Mouse (Mus musculus) gastrocnemius, postnatal 14 days (tissue): ENCODE data around the gene Cd247. TPM values are rescaled to one million over a fixed set of nuclear protein-coding genes. Genes with fewer than 3 reads are reported as not detected.

Experiments used
- DNase-seq: peaks from one replicate; pipeline ENCODE4 v3.0.0; 2021; ENCODE audit warnings: mixed read lengths
- intact Hi-C: fragments of 180-260 bp; cut with DNase I; formaldehyde crosslinking; loops from one replicate; pipeline ENCODE4 v1.15.1; 2025; ENCODE audit warnings: low total_unique reads
- total RNA-seq, 2 experiments: library from RNA; stranded (reverse); gene quantifications; 2 replicates each; pipeline ENCODE4 v1.2.3; 2021

Gene Cd247
- total RNA-seq, 2 experiments from 2014 or later, result 1.3 to 1.9 TPM

- DNase-seq, result peak; percentile 40
Observed at GRCm38 (mm10) chr1:165844956-165845355, 56.5 kb downstream of the Cd247 start.

GRCm38 (mm10) chr1:165845366-165845765 is 56.9 kb downstream of the Cd247 start:
- intact Hi-C loops, result no loop called here
- DNase-seq, result no peak

More at GRCm38 (mm10) chr1:165844956-165845355, 56.5 kb downstream of the Cd247 start:
- intact Hi-C loops, result no loop called here

GRCm38 (mm10) chr1:165848417-165848816 is 59.9 kb downstream of the Cd247 start:
- no peak for DNase-seq
- intact Hi-C loops, result no loop called here

- DNase-seq, result no peak
- intact Hi-C loops, result no loop called here
Observed at GRCm38 (mm10) chr1:165848881-165849280, 60.4 kb downstream of the Cd247 start.

- no peak for DNase-seq
- intact Hi-C loops, result loop anchor here (10.0 kb wide), 1 partner anchor 115 kb away; no protein-coding TSS in a partner anchor
Observed at GRCm38 (mm10) chr1:165849458-165850445, 61.3 kb downstream of the Cd247 start.

- intact Hi-C loops, result loop anchor here (10.0 kb wide), 1 partner anchor 113 kb away; no protein-coding TSS in a partner anchor
- no peak for DNase-seq
Observed at GRCm38 (mm10) chr1:165852131-165852530, 63.6 kb downstream of the Cd247 start.

GRCm38 (mm10) chr1:165853131-165853721 is 64.7 kb downstream of the Cd247 start:
- intact Hi-C loops, result loop anchor here (10.0 kb wide), 1 partner anchor 112 kb away; no protein-coding TSS in a partner anchor
- no peak for DNase-seq

GRCm38 (mm10) chr1:165853729-165854420 is 65.4 kb downstream of the Cd247 start:
- intact Hi-C loops, result loop anchor here (10.0 kb wide), 1 partner anchor 111 kb away; no protein-coding TSS in a partner anchor
- DNase-seq, result peak; percentile 70

GRCm38 (mm10) chr1:165855759-165856545 is 67.5 kb downstream of the Cd247 start:
- no peak for DNase-seq
- intact Hi-C loops, result loop anchor here (5.0 to 10.0 kb wide), 3 partner anchors 74 to 296 kb away; no protein-coding TSS in a partner anchor

- intact Hi-C loops, result loop anchor here (5.0 to 10.0 kb wide), 3 partner anchors 75 to 295 kb away; no protein-coding TSS in a partner anchor
- no peak for DNase-seq
Observed at GRCm38 (mm10) chr1:165857279-165857678, 68.8 kb downstream of the Cd247 start.

- no peak for DNase-seq
- intact Hi-C loops, result loop anchor here (5.0 to 10.0 kb wide), 3 partner anchors 76 to 294 kb away; no protein-coding TSS in a partner anchor
Observed at GRCm38 (mm10) chr1:165858356-165858755, 69.9 kb downstream of the Cd247 start.

GRCm38 (mm10) chr1:165860373-165861234 is 72.1 kb downstream of the Cd247 start:
- DNase-seq, result no peak
- intact Hi-C loops, result no loop called here

- no peak for DNase-seq
- intact Hi-C loops, result no loop called here
Observed at GRCm38 (mm10) chr1:165861235-165861609, 72.7 kb downstream of the Cd247 start.

- no peak for DNase-seq
- intact Hi-C loops, result no loop called here
Observed at GRCm38 (mm10) chr1:165862059-165862458, 73.6 kb downstream of the Cd247 start.

- no peak for DNase-seq
- intact Hi-C loops, result no loop called here
Observed at GRCm38 (mm10) chr1:165864864-165865795, 76.6 kb downstream of the Cd247 start.

- intact Hi-C loops, result no loop called here
- no peak for DNase-seq
Observed at GRCm38 (mm10) chr1:165866630-165867280, 78.3 kb downstream of the Cd247 start.
